Comparison of ENCODE assay signal across 10 mouse cellular contexts in the genomic region with DNA sequence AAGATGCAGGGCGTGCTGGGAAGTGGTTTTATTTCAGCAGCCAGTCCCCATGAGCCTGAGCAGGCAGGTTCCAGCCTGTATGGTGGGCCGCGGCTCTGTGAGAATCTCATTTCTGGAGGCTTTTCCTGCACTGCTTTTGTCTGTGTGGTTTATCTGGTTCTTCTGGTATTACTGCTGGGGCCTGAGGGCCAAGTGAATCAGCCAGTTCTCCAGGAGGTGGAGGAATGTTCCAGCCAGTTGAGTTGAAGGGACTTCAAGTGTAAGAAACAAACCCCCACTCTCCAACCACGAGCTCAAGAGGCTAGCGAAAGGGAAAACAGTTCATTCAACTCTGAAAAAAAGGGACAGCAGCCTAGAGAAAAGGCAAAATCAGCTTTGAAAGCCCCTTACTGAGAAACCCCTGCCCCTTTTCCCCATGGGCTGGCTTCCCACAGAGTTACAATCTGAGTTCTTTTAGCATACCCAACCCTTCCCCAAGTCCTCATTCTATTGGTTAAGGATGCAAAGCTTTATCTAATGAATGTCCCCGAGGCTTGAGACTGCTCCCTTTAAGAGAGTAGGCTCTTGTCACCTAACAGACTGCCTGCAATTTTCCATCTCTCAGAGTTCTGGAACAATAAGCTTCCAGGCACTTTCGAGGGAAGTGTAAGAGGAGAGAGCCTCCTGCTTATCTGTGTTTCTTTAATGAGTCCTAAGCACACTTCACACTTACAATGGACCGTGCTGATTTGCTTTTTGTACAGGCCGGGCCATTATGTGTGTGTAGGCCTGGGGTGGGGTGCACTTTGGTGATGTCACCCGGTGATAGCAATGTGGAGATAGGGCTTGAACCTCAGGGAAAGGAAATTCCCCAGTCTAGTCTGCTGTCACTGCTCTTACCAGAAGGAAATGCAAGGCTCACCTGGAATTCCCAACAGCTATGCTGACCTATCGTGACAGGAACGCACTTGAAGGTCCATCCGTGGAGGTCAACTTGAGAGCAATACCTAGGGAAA. TPM values are rescaled to one million over a fixed set of nuclear protein-coding genes. Genes with fewer than 3 reads are reported as not detected.
A peak's percentile ranks its signal among the peaks of the same experiment; 100 is the strongest.
DNase-seq lines count a peak whose midpoint lies in the region; ATAC-seq and TF ChIP-seq lines count a peak whose summit lies in the region.
"Had no signal": no experiment of that assay in that cellular context is flagged by ENCODE, and none has a peak within 500 bp of the region (broad histone marks: within the 10 kb centered on the region; RNA-seq: fewer than 3 reads in every experiment).

No protein-coding gene starts in this region.

- no peak overlapping the region for H3K4me3 ChIP-seq in forebrain, embryonic 10.5 days
- no peak overlapping the region for H3K4me3 ChIP-seq in forebrain, embryonic 16.5 days (replicated peaks; ENCODE audit: low read length)
- H3K4me3 ChIP-seq in lung, embryonic 14.5 days (ENCODE audit: low read depth, low read length), result no peak overlapping the region
- no peak overlapping the region for H3K4me3 ChIP-seq in heart, embryonic 16.5 days (ENCODE audit: low read length)
- H3K4me3 ChIP-seq in stomach, embryonic 14.5 days (ENCODE audit: low read depth, low read length), result no peak overlapping the region

- WGBS in forebrain, embryonic 10.5 days, result 19% methylated on average over 13 of the region's 13 CpGs
- 17% methylated on average over 13 of the region's 13 CpGs for WGBS in forebrain, embryonic 16.5 days
- WGBS in lung, embryonic 14.5 days, result 40% methylated on average over 13 of the region's 13 CpGs
- WGBS in heart, embryonic 16.5 days, result 33% methylated on average over 13 of the region's 13 CpGs
- WGBS in stomach, embryonic 14.5 days, result 50% methylated on average over 13 of the region's 13 CpGs

- peak overlapping the region; percentile 78 for H3K27ac ChIP-seq in forebrain, embryonic 10.5 days
- H3K27ac ChIP-seq in forebrain, embryonic 16.5 days (ENCODE audit: low read length), result no peak overlapping the region
- H3K27ac ChIP-seq in lung, embryonic 14.5 days (ENCODE audit: low read depth), result peak overlapping the region; percentile 71
- peak overlapping the region; percentile 69 for H3K27ac ChIP-seq in heart, embryonic 16.5 days (ENCODE audit: low read length)
- peak overlapping the region; percentile 34; the same call in 1 of the 2 replicates for H3K27ac ChIP-seq in stomach, embryonic 14.5 days (ENCODE audit: low read length)
- H3K27ac ChIP-seq: macrophage had no signal

- TF ChIP-seq CTCF in lung, embryonic 14.5 days (IDR thresholded peaks at IDR 0.05; ENCODE audit: low read depth), result no peak

- no peaks in the 10 kb centered on the region for H3K9me3 ChIP-seq in forebrain, embryonic 10.5 days
- no peaks in the 10 kb centered on the region for H3K9me3 ChIP-seq in forebrain, embryonic 16.5 days (ENCODE audit: control insufficient read depth, low read length)
- no peaks in the 10 kb centered on the region for H3K9me3 ChIP-seq in lung, embryonic 14.5 days (ENCODE audit: low read depth, low read length)
- no peaks in the 10 kb centered on the region for H3K9me3 ChIP-seq in heart, embryonic 16.5 days (replicated peaks; ENCODE audit: control insufficient read depth, low read length)
- no peaks in the 10 kb centered on the region for H3K9me3 ChIP-seq in stomach, embryonic 14.5 days (ENCODE audit: control insufficient read depth, low read depth, low read length)

- peaks cover 36% of the 10 kb centered on the region for H3K27me3 ChIP-seq in forebrain, embryonic 10.5 days (ENCODE audit: poor library complexity, severe bottlenecking)
- H3K27me3 ChIP-seq in forebrain, embryonic 16.5 days (replicated peaks; ENCODE audit: control insufficient read depth, insufficient read depth, low read length), result no peaks in the 10 kb centered on the region
- H3K27me3 ChIP-seq in lung, embryonic 14.5 days (ENCODE audit: insufficient read depth, low read length), result no peaks in the 10 kb centered on the region
- H3K27me3 ChIP-seq in heart, embryonic 16.5 days (ENCODE audit: control insufficient read depth, insufficient read depth, low read length), result no peaks in the 10 kb centered on the region
- no peaks in the 10 kb centered on the region for H3K27me3 ChIP-seq in stomach, embryonic 14.5 days (ENCODE audit: control insufficient read depth, insufficient read depth, low read length)

- H3K4me2 ChIP-seq in forebrain, embryonic 16.5 days (ENCODE audit: low read length), result no peak overlapping the region
- H3K4me2 ChIP-seq in lung, embryonic 14.5 days, result no peak overlapping the region
- no peak overlapping the region for H3K4me2 ChIP-seq in heart, embryonic 16.5 days (ENCODE audit: low read depth, low read length)
- H3K4me2 ChIP-seq in stomach, embryonic 14.5 days (replicated peaks; ENCODE audit: low read depth, low read length), result no peak overlapping the region

- no peak overlapping the region for H3K9ac ChIP-seq in forebrain, embryonic 16.5 days (replicated peaks; ENCODE audit: low read depth, low read length)
- no peak overlapping the region for H3K9ac ChIP-seq in lung, embryonic 14.5 days
- H3K9ac ChIP-seq in heart, embryonic 16.5 days (ENCODE audit: low read length), result peak overlapping the region; percentile 30; the same call in 1 of the 2 replicates
- H3K9ac ChIP-seq in stomach, embryonic 14.5 days (replicated peaks; ENCODE audit: low read depth, low read length), result no peak overlapping the region

- H3K4me1 ChIP-seq in forebrain, embryonic 10.5 days, result peaks cover 67% of the 10 kb centered on the region
- H3K4me1 ChIP-seq in forebrain, embryonic 16.5 days (replicated peaks; ENCODE audit: control insufficient read depth, insufficient read depth, low read length), result peaks cover 11% of the 10 kb centered on the region
- peaks cover 3% of the 10 kb centered on the region; the same call in 1 of the 2 replicates for H3K4me1 ChIP-seq in lung, embryonic 14.5 days (ENCODE audit: insufficient read depth)
- peaks cover 27% of the 10 kb centered on the region for H3K4me1 ChIP-seq in heart, embryonic 16.5 days (ENCODE audit: control insufficient read depth, insufficient read depth, low read length)
- H3K4me1 ChIP-seq in stomach, embryonic 14.5 days (ENCODE audit: control insufficient read depth, insufficient read depth, low read length), result peaks cover 6% of the 10 kb centered on the region; the same call in 1 of the 2 replicates

- peak; percentile 53 for DNase-seq in forebrain, embryonic 10.5 days (ENCODE audit: extremely low spot score, low spot score)
- peak; percentile 76 for DNase-seq in lung, embryonic 14.5 days
- no peak for DNase-seq in lung, postnatal 14 days
- DNase-seq in adrenal gland, postnatal 25 days, result no peak
- DNase-seq in thymus, postnatal 0 days (ENCODE audit: low spot score), result no peak
- DNase-seq: right cerebral cortex, postnatal 4 days had no signal

- no peak for ATAC-seq in forebrain, embryonic 16.5 days
- peak; percentile 60 for ATAC-seq in lung, embryonic 14.5 days (ENCODE audit: insufficient read depth)
- ATAC-seq in heart, embryonic 16.5 days (replicated peaks; ENCODE audit: extremely low read depth, insufficient read depth, low FRiP score), result no peak
- peak; percentile 39; the same call in 1 of the 2 replicates for ATAC-seq in stomach, embryonic 14.5 days (ENCODE audit: insufficient number of reproducible peaks, insufficient read depth, low FRiP score, low read depth)

- no peaks in the 10 kb centered on the region for H3K36me3 ChIP-seq in forebrain, embryonic 10.5 days (replicated peaks)
- H3K36me3 ChIP-seq in forebrain, embryonic 16.5 days (ENCODE audit: control insufficient read depth, insufficient read depth), result no peaks in the 10 kb centered on the region
- H3K36me3 ChIP-seq in lung, embryonic 14.5 days (ENCODE audit: insufficient read depth), result no peaks in the 10 kb centered on the region
- H3K36me3 ChIP-seq in heart, embryonic 16.5 days (ENCODE audit: control insufficient read depth, insufficient read depth), result no peaks in the 10 kb centered on the region
- H3K36me3 ChIP-seq in stomach, embryonic 14.5 days (ENCODE audit: control insufficient read depth, insufficient read depth, low read length), result no peaks in the 10 kb centered on the region

RNA-seq across cellular contexts. Expression of gene Hs6st1, which starts 7.9 kb away (rescaled TPM):
- 4.2 TPM in 2 replicates for polyA plus RNA-seq in forebrain, embryonic 10.5 days (2016; fragmentation: Nextera tagmentation; extraction: Ambion mirVana)
- polyA plus RNA-seq in forebrain, embryonic 16.5 days (2015; fragmentation: Nextera tagmentation; extraction: Ambion mirVana), result 6.2 and 7.4 TPM in 2 replicates
- 14.2 and 16.2 TPM in 2 replicates for polyA plus RNA-seq in lung, embryonic 14.5 days (2014; fragmentation: Nextera tagmentation; extraction: Ambion mirVana)
- 3.2 and 3.8 TPM in 2 replicates for polyA plus RNA-seq in heart, embryonic 16.5 days (2015; fragmentation: Nextera tagmentation; extraction: Ambion mirVana)
- polyA plus RNA-seq in stomach, embryonic 14.5 days (2014; fragmentation: Nextera tagmentation; extraction: Ambion mirVana), result 8.0 and 8.5 TPM in 2 replicates
- 140 and 171 TPM in 2 replicates for total RNA-seq in adrenal gland, postnatal 25 days (2021)
- polyA plus RNA-seq in thymus, postnatal 0 days (2015; fragmentation: Nextera tagmentation; extraction: Ambion mirVana), result 11.5 and 14.5 TPM in 2 replicates

Comparison
In these comparisons a context has a peak if more than half of its experiments do, and no peak if none do; other contexts are left out.
1. DNase-seq: peak in forebrain, embryonic 10.5 days (single experiment) and lung, embryonic 14.5 days (single experiment); none in lung, postnatal 14 days (single experiment), adrenal gland, postnatal 25 days (single experiment) and thymus, postnatal 0 days (single experiment).
2. ATAC-seq: peak in lung, embryonic 14.5 days (single experiment) and stomach, embryonic 14.5 days (single experiment); none in forebrain, embryonic 16.5 days (single experiment) and heart, embryonic 16.5 days (single experiment).